Mouse (Mus musculus) large intestine, adult 2 months (tissue): ENCODE measurements around the gene Apobec2. TPM values are rescaled to one million over a fixed set of nuclear protein-coding genes. Genes with fewer than 3 reads are reported as not detected.

Experiments used
- DNase-seq: peaks from one replicate; pipeline ENCODE4 v3.0.0-alpha.2; 2012; ENCODE audit warnings: low read depth, low spot score
- WGBS: fragments of 180-500 bp; shearing (Covaris S2); methylation state at CpG from one replicate; pipeline ENCODE4 v1.1.7; 2018; 5-methylcytosine and 5-hydroxymethylcytosine counted together
- polyA plus RNA-seq: library from polyadenylated mRNA; depleted of rRNA; stranded (reverse); fragments of >200 nt; gene quantifications from 2 replicates; pipeline ENCODE4 v1.2.3, GENCODE M21; 2012

Gene Apobec2
- polyA plus RNA-seq, 1 experiment: 1.6 TPM

DNA sequence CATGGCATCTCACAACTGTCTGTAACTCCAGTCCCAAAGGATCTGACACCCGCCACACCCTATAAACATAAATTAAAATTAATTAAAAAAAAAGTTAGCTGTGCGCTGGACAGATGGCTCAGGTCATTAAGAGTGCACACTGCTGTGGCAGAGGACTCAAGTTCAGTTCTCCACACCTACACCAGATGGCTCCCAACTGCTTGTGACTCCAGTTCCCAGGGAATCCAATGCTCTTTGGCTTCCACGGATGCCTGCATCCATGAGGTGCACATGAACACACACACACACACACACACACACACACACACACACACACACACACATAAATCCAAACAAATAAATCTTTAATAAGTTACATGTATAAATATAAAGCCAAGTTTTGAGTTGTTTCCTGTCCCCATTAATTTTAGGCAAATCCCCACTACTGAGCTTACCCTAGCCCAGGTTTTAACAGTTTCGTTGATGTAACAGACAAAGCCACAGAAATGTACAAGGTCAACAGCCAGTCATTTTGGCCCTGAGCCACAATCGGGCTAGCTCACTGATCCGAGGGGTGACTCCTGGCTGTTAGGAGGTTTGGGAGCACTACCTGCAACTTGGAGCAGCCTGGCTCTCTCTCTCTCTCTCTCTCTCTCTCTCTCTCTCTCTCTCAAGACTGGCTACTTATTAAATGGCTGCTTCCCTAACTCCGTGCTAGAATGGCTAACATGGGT is 10.2 kb upstream of the Apobec2 start:
- no peak for DNase-seq
- WGBS: 61% methylated on average over 7 of the region's 7 CpGs

DNA sequence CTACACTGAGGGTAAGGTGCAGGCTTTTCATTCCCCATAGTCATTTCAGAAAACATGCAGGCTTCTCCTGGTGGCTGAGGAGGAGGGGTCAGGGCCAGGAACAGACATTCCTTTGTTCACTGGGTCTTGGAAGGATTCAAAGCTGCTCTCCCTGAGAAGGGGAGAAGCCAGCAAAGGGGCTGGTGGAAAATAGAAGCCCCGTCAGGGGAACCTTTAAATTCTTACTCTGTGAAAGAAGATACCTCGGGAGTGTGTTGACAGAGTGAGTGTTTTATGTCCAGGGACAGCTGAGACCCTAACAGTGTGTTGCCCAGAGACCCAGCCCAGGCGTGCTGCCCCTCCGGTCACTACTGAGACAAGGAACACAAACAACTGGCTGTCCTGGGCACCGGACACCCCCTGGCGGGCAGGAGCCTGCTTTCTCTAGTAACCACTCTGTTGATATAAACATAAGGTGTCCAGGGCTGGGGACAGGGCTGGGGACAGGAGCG is 4.7 kb upstream of the Apobec2 start:
- DNase-seq: no peak
- 45% methylated on average over 7 of the region's 7 CpGs for WGBS

DNA sequence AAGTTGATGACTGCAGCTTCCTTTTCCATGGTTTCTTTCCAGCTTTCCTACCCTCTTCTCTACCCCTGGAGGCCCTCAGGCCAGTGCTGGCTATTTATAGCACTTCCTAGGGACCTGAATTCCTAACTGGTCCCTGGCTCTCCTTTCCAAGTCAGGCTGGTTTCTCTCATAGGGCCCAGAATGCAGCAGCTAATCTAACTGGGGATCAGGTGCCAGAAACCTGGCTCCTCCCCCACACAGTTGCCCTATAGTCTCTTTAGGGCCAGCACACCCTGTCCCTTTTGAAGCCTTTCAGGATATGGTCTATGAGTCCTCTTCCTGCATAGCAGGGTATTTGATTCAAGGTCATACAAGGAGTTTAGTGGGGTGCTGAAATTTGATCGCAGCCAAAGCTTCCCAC is 3.8 kb upstream of the Apobec2 start:
- no peak for DNase-seq
- WGBS: 32% methylated on average over 1 of the region's 1 CpGs

DNA sequence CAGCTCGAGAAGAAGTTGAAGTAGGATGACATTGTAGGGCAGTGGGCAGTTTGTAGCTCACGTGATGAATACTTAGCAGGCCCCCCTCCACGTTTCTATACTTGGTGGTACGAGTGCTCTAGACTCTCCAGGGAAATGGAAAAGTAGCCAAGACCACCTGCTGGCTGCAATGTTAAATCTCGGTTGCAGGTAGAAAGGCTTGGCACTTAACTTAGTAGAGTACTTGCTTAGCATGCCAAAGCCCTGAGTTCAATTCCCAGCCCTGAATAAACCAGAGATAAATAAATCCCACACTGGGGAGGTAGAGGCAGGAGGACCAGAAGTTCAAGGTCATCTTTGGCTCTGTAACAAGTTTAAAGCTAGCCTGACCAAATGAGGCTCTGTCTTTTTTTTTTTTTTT is 1.7 kb upstream of the Apobec2 start:
- no peak for DNase-seq
- WGBS: 65% methylated on average over 5 of the region's 5 CpGs

DNA sequence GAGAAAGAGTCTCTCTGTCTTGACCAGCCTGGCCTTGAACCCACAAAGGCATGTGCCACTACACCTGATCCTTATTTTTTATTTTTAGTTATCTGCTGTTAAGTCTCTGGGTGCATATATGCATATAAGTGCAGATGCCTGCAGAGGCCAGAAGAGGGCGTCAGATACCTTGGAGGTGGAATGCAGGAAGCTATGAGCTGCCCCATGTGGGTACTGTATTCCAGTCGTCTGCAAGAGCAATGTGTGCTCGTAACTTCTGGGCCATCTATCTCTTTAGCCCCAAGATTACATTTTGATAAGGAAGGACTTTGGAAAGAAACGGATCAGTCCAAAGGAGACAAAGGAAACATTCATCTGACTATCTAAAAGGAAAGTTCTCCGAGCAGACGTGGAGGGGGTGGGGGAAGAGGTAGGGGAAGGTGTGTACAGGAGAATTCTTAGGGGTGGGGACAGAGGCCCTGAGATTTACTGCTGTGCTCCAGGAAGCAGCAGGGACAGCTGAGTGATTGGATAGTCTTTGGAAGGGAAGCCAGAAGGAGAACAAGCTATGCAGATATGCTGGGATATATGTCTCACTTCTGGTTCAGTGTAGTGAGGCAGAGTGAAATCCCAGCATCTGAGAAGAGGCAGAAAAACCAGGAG is 1.1 kb upstream of the Apobec2 start:
- 25% methylated on average over 6 of the region's 6 CpGs for WGBS
- DNase-seq: no peak

DNA sequence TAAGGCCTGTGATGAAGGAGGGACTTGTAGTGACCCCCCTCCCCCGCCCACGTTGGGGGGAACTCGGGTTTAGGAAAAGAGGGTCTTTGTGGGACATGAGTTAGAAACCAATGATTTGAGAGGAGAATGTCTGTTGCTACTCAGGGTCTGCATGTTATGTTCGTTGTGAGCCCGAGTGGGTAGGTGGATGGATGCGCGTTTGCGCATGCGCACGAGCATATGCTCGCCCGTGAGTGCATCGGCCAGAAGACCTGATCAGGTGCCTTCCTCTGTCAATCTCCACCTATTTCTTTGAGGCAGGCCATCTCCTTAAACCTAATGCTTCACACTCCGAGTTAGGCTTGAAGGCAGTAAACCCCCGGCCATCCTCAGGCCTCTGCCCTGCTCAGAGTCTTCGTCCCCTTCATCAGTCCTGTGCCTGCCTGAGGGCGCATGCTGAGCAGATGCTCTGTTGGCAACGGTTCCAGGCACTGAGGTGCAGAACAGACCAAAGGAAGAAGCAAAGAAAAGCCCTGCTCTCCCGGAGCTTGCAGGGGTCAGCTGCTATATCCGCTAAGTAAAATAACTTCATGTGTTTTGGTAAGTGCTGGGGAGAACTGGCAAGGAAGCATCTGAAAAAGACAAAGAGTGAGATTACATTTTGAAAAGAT is 401 bp upstream of the Apobec2 start:
- 67% methylated on average over 20 of the region's 20 CpGs for WGBS
- no peak for DNase-seq

DNA sequence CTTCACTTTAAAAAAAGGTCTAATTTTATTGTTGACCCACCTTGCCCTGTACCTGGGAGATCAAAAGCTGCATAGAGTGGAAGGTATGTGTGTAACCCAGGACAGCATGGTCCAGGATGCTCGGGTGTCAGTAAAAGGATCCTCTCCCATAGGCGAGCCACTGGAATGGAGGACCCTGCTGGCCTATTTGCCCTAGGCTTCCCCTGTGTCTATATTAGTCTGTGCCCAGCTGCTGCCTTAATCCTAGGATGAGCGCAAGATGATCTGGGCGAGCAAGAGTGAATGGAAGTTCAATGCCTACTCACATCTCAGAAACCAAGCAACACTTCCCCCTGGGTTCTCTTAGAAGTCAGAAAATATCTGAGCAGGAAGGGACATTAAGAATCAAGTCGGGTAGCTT is 1.7 kb downstream of the Apobec2 start:
- WGBS: 78% methylated on average over 5 of the region's 5 CpGs
- DNase-seq: no peak

DNA sequence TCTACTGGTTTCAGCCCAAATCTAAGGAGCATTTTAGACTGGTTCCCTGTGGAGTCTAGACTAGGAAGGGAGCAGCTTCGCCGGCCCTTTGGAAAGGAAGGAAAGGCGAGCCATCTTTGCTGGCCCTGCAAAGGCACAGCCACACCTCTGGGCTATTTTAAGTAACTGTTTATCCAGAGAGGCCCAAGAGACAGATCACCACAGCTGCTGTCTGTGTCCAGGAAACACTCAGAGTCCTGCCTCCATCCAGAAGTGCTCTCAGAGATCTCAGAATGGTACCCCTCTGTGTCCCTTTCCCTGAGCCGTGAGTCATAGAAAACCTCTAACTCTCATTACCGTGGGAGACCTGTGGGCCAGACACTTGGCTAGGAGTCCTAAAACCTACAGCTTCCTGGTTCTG is 2.3 kb downstream of the Apobec2 start:
- DNase-seq: no peak
- WGBS: 13% methylated on average over 5 of the region's 5 CpGs

DNA sequence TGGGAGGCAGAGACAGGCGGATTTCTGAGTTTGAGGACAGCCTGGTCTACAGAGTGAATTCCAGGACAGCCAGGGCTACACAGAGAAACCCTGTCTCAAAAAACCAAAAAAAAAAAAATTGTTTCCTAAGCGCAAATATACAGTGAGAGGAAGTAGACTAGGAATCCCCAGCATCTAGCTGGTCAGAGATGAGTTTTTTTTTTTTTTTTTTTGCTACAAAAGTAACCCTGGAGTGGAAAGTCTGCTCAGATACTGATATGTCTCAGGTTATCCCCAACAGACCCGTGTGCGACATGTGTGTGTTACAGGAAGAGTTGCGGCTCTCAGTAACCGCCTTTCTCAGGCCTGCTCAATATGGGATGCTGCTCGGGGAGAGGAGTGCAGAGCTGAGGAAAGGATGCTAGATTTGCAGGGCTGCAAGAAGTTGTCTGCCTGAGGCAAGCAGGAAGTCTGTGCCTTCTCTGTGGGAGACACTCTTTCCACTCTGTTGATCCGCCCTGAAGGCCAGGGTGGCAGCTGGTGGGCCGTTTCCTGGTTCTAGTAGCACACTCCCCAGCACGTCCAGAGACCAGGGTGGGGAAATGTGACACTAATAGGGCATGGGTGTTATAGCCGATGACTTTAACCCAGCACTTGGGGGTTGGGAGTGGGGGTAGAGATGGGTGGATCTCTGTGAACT is 4.7 kb downstream of the Apobec2 start:
- no peak for DNase-seq
- 67% methylated on average over 11 of the region's 11 CpGs for WGBS

DNA sequence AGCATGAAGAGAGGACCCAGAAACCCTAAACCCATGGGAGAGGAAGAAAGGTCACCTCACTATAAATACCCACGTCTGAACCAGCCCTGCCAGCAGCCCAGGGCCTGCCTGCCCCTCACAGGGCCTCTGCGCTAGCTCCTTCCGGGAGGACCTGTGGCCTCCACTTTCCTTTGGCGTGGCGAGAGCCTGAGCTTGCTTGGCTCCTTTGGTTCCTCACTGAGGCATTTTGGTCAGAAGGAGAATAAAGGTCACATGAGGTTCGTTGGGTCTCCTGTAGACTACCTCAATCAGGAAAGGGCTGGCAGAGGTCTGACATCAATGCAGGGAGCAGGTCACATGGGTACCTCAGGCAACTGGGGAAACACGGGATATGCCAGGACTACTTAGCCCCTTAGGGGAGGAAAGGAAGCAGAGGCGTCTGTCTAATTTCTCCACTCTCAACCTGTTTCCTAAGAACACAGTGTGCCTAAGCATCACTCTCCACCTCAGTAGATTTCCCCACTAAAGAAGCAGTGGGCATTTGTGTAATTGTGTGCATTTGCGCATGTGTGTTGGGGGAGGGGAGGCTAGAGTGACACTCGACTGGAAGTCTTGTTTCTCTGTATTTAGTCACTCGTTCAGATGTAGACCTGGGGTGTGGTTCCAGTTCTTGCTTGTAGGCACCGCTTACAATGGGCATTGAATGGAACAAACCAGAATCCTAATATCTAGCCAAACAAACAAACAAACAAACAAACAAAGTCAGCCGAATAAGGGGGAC is 5.6 kb downstream of the Apobec2 start:
- 60% methylated on average over 13 of the region's 13 CpGs for WGBS

DNA sequence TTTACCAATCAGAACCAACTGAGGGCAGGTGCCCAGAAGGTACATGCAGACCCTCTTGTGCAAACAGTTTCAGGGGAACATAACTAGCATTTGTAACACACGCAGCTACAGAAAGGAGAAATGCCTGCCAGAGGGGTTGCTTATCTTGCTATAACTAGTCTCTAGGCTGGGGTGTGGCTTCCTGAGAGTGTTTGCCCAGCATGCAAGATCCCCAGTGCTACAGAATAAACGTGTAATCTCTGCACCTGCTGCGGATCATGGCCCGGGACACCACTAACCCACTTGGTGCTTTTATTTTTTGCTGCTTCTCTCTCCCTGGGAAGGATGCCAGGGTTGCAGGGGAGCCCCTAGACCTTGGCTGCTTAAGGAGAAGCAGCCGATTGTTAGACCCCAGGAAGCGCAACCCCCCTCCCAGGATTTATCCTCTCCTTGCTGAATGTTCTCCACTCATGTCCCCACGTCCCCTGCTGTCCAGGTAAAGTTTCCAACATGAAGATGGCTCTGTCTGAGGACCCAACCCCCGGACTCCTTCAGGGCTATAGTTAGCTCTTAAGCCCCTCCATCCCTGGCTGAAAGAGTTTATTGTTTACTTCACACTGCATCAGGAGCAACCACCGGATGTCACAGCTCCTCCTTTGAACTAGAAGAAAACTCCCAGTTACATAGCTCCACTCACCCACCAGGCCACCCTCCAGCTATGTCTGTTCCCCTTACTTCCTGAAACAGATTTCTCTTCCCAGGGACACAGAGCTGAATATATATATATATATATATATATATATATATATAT is 6.7 kb downstream of the Apobec2 start:
- no peak for DNase-seq
- 14% methylated on average over 9 of the region's 9 CpGs for WGBS

More for the DNA sequence above, 5.6 kb downstream of the Apobec2 start:
- no peak for DNase-seq

DNA sequence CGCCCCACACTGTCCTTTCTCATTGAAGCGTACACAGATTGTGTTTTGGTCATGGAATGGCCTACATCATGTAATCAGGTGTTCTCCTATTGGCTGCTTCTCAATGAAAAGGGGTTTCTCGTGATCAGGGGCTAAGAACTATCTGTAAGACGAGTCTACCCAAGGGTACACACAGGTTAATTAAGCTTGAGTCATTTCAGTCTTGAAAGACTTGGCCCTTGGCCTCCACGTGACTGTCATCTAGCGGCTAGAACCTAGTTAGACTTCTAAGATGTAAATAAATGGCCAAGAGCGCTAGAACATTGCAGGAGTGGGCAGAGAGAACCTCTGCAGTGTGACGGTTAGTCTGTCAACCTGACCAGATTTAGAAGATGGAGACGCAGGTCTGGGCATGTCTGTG is 8.5 kb downstream of the Apobec2 start:
- DNase-seq: no peak
- WGBS: 89% methylated on average over 9 of the region's 9 CpGs

DNA sequence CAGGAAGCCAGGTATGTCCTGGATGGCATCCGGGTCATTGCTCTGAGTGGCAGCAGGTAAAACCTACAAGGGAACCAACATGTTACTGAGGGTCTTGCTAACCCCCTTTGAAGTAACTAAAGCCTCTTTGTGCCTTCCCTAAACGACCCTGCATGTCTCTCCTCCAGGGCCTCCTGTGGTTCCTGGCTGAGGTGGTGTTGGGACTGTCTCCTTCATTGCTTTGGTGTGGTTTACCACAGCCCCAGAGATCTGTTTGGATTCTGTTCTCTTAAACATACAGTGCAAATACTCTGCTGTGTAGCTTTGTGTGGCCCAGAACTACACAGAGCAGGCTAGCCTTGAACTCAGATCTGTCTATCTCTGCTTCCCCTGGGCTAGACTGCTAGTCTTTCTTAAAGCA is 13.2 kb downstream of the Apobec2 start:
- 57% methylated on average over 2 of the region's 2 CpGs for WGBS
- no peak for DNase-seq

DNA sequence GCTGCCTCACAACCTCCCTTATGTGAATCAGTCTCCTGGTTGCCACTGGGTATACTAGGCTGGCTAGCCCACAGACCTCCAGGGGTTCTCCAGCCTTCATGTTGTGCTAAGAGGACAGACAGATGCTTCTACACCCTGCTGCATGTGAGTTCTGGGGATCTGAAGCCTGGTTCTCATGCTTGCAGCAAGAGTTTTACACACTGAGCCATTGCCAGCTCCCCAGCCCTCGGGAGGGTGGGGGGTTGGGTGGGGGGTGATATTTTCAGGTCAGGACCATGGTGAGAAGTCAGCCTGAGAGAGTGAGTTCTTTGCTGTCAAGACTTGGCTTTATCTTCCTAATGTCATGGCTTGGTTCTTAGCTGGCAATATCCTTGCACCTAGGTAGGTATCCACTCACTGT is 13.9 kb downstream of the Apobec2 start:
- 53% methylated on average over 1 of the region's 1 CpGs for WGBS
- no peak for DNase-seq

DNA sequence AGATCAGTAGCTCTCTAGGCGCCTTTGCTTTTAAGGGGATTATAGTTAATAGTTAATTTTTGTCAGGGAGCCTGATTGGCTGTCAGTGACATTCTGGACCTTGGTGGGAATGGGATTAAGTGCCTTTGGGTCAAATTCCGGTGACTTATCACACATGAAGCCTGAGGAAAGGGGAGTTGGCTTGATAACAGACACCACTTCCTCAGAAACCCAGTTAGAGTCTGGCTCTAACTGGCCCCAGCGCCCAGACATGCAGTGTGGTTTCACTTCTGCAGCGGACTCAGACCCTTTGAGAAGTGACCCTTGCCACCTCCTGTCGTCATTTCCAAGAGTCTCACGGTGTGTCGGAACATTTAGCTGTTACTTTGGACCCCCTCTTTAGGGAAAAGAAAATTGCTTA is 14.6 kb downstream of the Apobec2 start:
- DNase-seq: no peak
- WGBS: 23% methylated on average over 7 of the region's 7 CpGs

DNA sequence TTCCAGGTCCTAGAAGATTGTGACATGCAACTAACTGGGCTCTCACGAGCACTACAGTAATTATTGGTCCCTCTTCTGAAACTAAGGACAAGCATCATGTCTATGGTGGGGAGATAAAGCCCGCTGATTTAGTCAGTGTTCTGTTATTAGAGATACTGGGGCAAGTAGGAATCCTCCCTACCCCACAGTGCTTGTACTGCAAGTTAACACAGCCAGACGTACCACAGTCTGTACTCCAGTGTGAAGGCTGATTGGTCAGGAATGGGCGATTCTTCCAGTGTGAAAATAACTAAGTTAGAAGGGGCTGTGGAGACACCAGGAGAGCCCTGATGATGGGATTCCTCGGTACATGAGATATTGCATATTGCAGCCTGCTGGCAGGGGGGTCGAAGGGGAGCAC is 15.2 kb downstream of the Apobec2 start:
- no peak for DNase-seq
- WGBS: 62% methylated on average over 6 of the region's 6 CpGs

DNA sequence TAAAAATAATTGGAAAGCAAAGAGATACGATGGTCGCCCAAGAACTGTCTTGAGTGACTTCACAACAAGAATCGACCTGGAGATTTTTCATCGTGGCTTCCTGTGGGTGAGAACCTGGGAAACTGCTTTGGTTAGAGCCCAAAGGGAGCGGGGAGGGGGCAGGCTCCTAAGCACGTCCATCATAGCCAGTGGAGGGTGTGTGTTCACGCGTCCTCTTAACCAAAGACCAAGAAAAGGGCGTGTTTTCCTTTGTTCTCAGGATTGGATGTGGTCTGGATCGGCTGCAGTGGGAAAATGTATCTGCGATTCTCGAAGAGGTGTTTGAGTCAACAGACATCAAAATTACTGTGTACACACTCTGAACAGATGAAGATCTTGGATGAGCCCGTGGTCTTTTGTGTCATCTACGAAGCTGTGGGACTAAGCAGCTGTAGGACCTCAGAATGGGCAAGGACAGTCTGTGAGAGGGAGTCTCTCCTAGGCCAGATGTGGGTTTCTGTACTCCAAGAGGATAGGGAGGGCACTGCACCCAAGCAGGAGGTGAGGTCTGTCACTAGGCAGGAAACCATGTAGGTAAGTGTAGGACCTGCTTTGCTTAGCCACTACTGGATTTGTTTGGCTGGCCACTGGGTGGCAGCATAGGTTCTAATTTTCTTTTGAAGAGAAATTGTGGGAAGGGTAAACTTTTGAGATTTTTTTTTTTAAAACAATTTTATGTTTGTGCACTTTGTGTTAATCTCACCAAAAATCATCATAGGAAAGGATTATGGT is 16.1 kb downstream of the Apobec2 start:
- DNase-seq: no peak
- 86% methylated on average over 14 of the region's 14 CpGs for WGBS

DNA sequence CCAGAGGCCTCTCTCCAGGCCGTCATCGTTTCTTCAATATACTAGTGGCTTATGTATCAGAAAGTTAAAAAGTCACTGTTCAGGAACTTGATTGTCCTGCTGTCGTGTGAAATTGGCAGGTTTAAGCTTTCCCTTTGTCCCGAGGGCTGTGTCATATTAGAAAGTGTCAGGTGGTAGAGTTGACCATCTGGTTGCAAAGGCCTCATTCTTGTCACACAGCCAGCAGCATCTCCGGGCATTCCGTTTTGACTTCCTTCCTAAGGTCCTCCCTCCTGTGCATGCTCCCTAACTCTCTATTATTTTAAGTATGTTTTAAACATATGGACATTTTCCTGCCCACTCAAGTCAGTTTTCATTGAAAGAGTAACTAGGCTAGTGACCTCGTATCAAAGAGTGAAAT is 16.7 kb downstream of the Apobec2 start:
- no peak for DNase-seq
- 75% methylated on average over 7 of the region's 7 CpGs for WGBS
